Mouse (Mus musculus) heart, adult 11 months (tissue): ENCODE measurements at regions not wholly inside any gene's neighbourhood (a gene's known extent, or its start where the extent isn't known, plus 50 kb on each side); places are given as distances from the start of the nearest gene placed in this dataset.

Experiments used
- DNase-seq: peaks from one replicate; pipeline ENCODE4 v3.0.0; 2022

- DNase-seq, result no peak
Observed at GRCm38 (mm10) chr2:51008251-51008533, 140.7 kb downstream of the Rnd3 start.

- no peak for DNase-seq
Observed at GRCm38 (mm10) chr2:51007409-51008250, 141.3 kb downstream of the Rnd3 start.

- DNase-seq, result no peak
Observed at GRCm38 (mm10) chr2:51006818-51007217, 142.1 kb downstream of the Rnd3 start.

GRCm38 (mm10) chr2:51001548-51001947 is 147.4 kb downstream of the Rnd3 start:
- DNase-seq, result no peak

- DNase-seq, result peak; percentile 55
Observed at GRCm38 (mm10) chr2:50983883-50984410, 165.0 kb downstream of the Rnd3 start.

GRCm38 (mm10) chr2:50982571-50982970 is 166.3 kb downstream of the Rnd3 start:
- no peak for DNase-seq

GRCm38 (mm10) chr2:50978356-50978755 is 170.6 kb downstream of the Rnd3 start:
- peak; percentile 80 for DNase-seq

- peak; percentile 87 for DNase-seq
Observed at GRCm38 (mm10) chr2:50971131-50971825, 177.6 kb downstream of the Rnd3 start.

- DNase-seq, result peak; percentile 50
Observed at GRCm38 (mm10) chr2:50968382-50968781, 180.5 kb downstream of the Rnd3 start.

GRCm38 (mm10) chr2:50967826-50968225 is 181.1 kb downstream of the Rnd3 start:
- peak; percentile 66 for DNase-seq

GRCm38 (mm10) chr2:50967133-50967532 is 181.8 kb downstream of the Rnd3 start:
- peak; percentile 35 for DNase-seq

- peak; percentile 79 for DNase-seq
Observed at GRCm38 (mm10) chr2:50965485-50966017, 183.4 kb downstream of the Rnd3 start.

- peak; percentile 42 for DNase-seq
Observed at GRCm38 (mm10) chr2:50964062-50964461, 184.8 kb downstream of the Rnd3 start.

- peak; percentile 44 for DNase-seq
Observed at GRCm38 (mm10) chr2:50961049-50961448, 187.9 kb downstream of the Rnd3 start.

- DNase-seq, result no peak
Observed at GRCm38 (mm10) chr2:50959323-50959722, 189.6 kb downstream of the Rnd3 start.

- no peak for DNase-seq
Observed at GRCm38 (mm10) chr2:50954361-50955066, 194.4 kb downstream of the Rnd3 start.

- no peak for DNase-seq
Observed at GRCm38 (mm10) chr2:50951027-50951426, 197.9 kb downstream of the Rnd3 start.

- peak; percentile 79 for DNase-seq
Observed at GRCm38 (mm10) chr2:50949717-50950116, 199.2 kb downstream of the Rnd3 start.

GRCm38 (mm10) chr2:50945526-50945925 is 203.4 kb downstream of the Rnd3 start:
- DNase-seq, result peak; percentile 87

- DNase-seq, result peak; percentile 95
Observed at GRCm38 (mm10) chr2:50943180-50943579, 205.7 kb downstream of the Rnd3 start.

GRCm38 (mm10) chr2:50942741-50943140 is 206.2 kb downstream of the Rnd3 start:
- DNase-seq, result peak; percentile 97

- DNase-seq, result no peak
Observed at GRCm38 (mm10) chr2:50932936-50933335, 216.0 kb downstream of the Rnd3 start.

GRCm38 (mm10) chr2:50921002-50921401 is 227.9 kb downstream of the Rnd3 start:
- DNase-seq, result no peak
